In genomic region chr8:13481089-13481554, GRCm38 (mm10) we compare ENCODE assay signal across 13 mouse cellular contexts. TPM values are rescaled to one million over a fixed set of nuclear protein-coding genes. Genes with fewer than 3 reads are reported as not detected.
A peak's percentile ranks its signal among the peaks of the same experiment; 100 is the strongest.
DNase-seq lines count a peak whose midpoint lies in the region; ATAC-seq lines count a peak whose summit lies in the region.
"Had no signal": no experiment of that assay in that cellular context is flagged by ENCODE, and none has a peak within 500 bp of the region (broad histone marks: within the 10 kb centered on the region; RNA-seq: fewer than 3 reads in every experiment).

No protein-coding gene starts in this region.

- H3K9ac ChIP-seq in liver, embryonic 12.5 days = no peak overlapping the region
- H3K9ac ChIP-seq: hindbrain, embryonic 14.5 days; neural tube, embryonic 13.5 days had no signal

- intact Hi-C loops in heart, postnatal 14 days (cut with DNase I) = no loop called here

- no peaks in the 10 kb centered on the region for H3K9me3 ChIP-seq in liver, embryonic 12.5 days (replicated peaks)
- H3K9me3 ChIP-seq: neural tube, embryonic 13.5 days had no signal

- 58% methylated on average over 7 of the region's 7 CpGs for WGBS in liver, embryonic 12.5 days (ENCODE audit: insufficient replicate concordance)

- H3K4me1 ChIP-seq in liver, embryonic 12.5 days = no peaks in the 10 kb centered on the region
- H3K4me1 ChIP-seq: neural tube, embryonic 13.5 days had no signal

- H3K27me3 ChIP-seq in liver, embryonic 12.5 days (replicated peaks) = no peaks in the 10 kb centered on the region
- H3K27me3 ChIP-seq: neural tube, embryonic 13.5 days; Patski had no signal

- H3K4me3 ChIP-seq in liver, embryonic 12.5 days = no peak overlapping the region
- H3K4me3 ChIP-seq: neural tube, embryonic 13.5 days had no signal

- ATAC-seq in frontal cortex, adult (ENCODE audit: low TSS enrichment) = no peak
- no peak for ATAC-seq in liver, embryonic 12.5 days
- ATAC-seq: Patski had no signal

- no peaks in the 10 kb centered on the region for H3K36me3 ChIP-seq in liver, embryonic 12.5 days
- H3K36me3 ChIP-seq: neural tube, embryonic 13.5 days had no signal

- no peak overlapping the region for H3K27ac ChIP-seq in liver, embryonic 12.5 days
- H3K27ac ChIP-seq: hindbrain, embryonic 14.5 days; neural tube, embryonic 13.5 days had no signal

- H3K4me2 ChIP-seq in liver, embryonic 12.5 days = no peak overlapping the region
- H3K4me2 ChIP-seq: hindbrain, embryonic 14.5 days; neural tube, embryonic 13.5 days had no signal

- DNase-seq in cerebellum, postnatal 14 days = peak; percentile 67 to 70
- no peak for DNase-seq in cerebellum, adult 11-12 months
- peak; percentile 35 to 50 for DNase-seq in lung, adult 18-20 months
- no peak for DNase-seq in lung, postnatal 25 days (ENCODE audit: low spot score)
- peak; percentile 67 to 81 for DNase-seq in heart, postnatal 14 days
- DNase-seq in spleen, postnatal 10 days (ENCODE audit: low spot score in 2 of 2) = no peak
- DNase-seq: midbrain, embryonic 14.5 days; right cerebral cortex, postnatal 14 days had no signal

RNA-seq across cellular contexts. Expression of gene Gas6, which starts 13.2 kb away (rescaled TPM):
- total RNA-seq in heart, postnatal 14 days (2021) = 100 to 1,000 TPM; 121 to 122 TPM
- polyA plus RNA-seq in liver, embryonic 12.5 days (2016; fragmentation: Nextera tagmentation; extraction: Ambion mirVana) = 4.5 and 4.6 TPM in 2 replicates

RNA-seq across cellular contexts. Expression of gene Tmem255b, which starts 46.1 kb away (rescaled TPM):
- total RNA-seq in heart, postnatal 14 days (2021) = 10 to 100 TPM; 13.8 to 14.6 TPM
- not detected in 2 replicates for polyA plus RNA-seq in liver, embryonic 12.5 days (2016; fragmentation: Nextera tagmentation; extraction: Ambion mirVana)

Comparison
In these comparisons a context has a peak if more than half of its experiments do, and no peak if none do; other contexts are left out.
1. DNase-seq: peak in cerebellum, postnatal 14 days (2 of 2), lung, adult 18-20 months (2 of 2) and heart, postnatal 14 days (2 of 2); none in cerebellum, adult 11-12 months (single experiment), lung, postnatal 25 days (single experiment) and spleen, postnatal 10 days (0 of 2).